Mouse (Mus musculus) small intestine, adult 2 months (tissue): Measurements from ENCODE around the gene Cox8a.

ENCODE experiments used
- CTCF ChIP-seq: fragments of 200-500 bp; IDR thresholded peaks from 2 replicates; pipeline ENCODE4 v1.5.1; 2012; ENCODE audit warnings: low read depth, mild to moderate bottlenecking, control low read depth, inconsistent platforms, low read length, moderate library complexity, mixed read lengths; ENCODE audit not compliant: insufficient replicate concordance, insufficient read length; ENCODE audit errors: extremely low read depth
- POLR2A ChIP-seq: fragments of 200-500 bp; IDR thresholded peaks from 2 replicates; pipeline ENCODE4 v1.6.1; 2012; ENCODE audit warnings: low read depth, mild to moderate bottlenecking, control low read depth, inconsistent platforms, low read length, moderate library complexity

DNA sequence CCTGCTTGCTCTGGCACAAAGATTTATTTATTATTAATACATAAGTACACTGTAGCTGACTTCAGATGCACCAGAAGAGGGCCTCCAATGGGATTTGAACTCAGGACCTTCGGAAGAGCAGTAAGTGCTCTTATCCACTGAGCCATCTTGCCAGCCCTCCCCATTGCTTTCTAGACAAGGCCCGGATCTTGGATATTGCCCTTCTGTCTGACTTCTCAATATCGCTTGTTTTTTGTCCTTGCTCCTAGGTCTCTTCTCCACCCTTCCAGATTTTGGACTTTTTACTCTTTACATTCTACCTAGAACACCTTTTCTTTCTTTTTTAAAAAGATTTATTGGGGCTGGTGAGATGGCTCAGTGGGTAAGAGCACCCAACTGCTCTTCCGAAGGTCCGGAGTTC lies 1.3 kb upstream of the Cox8a start:
- TF ChIP-seq CTCF: no peak
- TF ChIP-seq POLR2A: no peak
